Mouse (Mus musculus): ENCODE results near the gene Fcgrt.
"Not testable (repeated sequence)": the region's sequence is repeated elsewhere in the genome, so short reads cannot be mapped to it uniquely, and the experiment has no call there.

Gene Fcgrt

DNA sequence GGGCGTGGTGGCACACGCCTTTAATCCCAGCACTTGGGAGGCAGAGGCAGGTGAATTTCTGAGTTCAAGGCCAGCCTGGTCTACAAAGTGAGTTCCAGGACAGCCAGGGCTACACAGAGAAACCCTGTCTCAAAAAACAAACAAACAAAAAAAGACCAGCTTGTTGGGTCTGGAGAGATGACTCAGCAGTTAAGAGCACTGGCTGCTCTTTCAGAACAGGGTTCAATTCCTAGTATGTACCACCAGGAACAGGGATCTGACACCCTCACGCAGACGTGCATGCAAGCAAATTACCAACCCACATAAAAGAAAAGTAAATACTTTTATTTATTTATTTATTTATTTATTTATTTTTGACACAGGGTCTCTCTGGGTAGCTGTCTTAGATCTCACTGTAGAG, 6.4 kb upstream of the Fcgrt start:
- DNase-seq = not testable (repeated sequence)

- DNase-seq = no peak
Measured at GRCm38 (mm10) chr7:45107052-45107645, 3.5 kb upstream of the Fcgrt start.

DNA sequence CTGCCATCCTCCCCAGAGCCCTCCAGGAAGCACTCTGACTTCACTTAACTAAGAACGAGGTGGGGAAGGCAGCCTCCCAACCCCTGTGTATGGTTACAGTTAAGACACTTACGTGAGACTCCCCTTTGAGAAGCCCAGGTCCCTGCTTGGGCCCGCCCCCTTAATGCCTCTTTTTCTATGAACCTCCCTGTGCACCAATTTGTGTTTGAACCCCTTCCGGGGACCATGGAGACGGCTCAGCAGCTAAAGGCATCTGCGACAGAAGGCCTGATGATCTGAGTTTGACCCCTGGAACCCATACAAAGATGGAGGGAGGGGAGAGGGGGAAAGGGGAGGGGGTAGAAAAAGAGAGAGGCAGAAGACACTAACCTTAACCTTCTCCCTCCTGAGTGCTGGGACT, 2.8 kb upstream of the Fcgrt start:
- no peak for DNase-seq

- DNase-seq = no peak
Measured at GRCm38 (mm10) chr7:45105491-45105890, 1.8 kb upstream of the Fcgrt start.

DNA sequence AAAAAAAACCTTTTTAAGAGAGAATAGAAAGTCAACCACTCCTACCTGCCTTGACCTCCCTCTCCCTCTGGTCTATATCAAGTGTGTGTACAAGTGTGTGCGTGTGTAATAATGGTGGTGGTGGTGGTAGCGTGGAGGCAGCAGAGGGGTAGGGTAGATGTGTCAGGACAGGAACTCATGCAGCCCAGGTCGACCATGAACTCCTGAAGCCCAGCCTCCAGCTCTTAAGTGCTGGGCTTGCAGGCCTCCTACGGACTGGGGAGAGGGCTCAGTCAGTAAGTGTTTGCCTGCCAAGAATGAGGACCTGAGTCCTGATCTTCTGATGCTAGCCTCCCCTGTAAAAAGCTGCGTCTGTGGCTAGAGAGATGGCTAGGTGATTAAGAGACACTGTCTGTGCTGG, 1.3 kb upstream of the Fcgrt start:
- no peak for DNase-seq

- peak; percentile 53 to 70 for DNase-seq
Measured at GRCm38 (mm10) chr7:45102940-45103585, 588 bp downstream of the Fcgrt start.

DNA sequence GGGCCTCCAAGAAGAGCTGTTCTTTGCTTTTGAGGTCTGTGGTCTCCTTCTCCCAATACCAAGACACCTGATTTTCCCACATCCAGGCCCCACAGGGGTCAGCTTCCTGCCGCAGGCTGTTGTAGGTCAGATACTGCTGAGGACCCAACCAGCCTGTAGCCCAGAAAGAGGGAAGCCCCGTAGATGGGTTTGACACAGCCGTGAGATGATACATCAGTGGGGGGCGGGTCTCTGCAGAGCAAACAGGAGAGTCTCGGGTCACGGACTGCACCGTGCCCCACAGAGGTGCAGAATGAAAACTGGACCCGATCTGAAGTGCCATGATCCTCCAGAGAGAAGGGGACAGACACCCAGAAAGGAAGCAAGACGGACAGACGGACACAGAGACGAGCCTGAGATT, 1.2 kb downstream of the Fcgrt start:
- no peak for DNase-seq

DNA sequence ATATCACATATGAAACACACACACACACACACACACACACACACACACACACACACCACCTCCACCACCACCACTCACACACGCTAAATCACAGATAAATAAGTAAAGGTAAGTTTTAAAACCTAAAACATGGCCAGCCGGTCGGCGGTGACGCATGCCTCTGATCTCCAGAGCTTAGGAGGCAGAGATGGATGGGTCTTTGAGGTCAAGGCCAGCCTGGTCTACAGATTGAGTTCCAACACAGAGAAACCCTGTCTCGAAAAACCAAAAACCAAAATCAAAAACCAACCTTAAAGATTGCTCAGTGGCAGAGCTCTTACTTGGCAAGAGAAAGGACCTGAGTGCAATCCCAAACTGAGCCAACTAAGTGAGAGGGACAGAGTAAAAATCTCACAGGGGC, 3.6 kb downstream of the Fcgrt start:
- DNase-seq = no peak

GRCm38 (mm10) chr7:45098541-45099240, 5.0 kb downstream of the Fcgrt start:
- DNase-seq = peak in 1 of 2 experiments; percentile 49

DNA sequence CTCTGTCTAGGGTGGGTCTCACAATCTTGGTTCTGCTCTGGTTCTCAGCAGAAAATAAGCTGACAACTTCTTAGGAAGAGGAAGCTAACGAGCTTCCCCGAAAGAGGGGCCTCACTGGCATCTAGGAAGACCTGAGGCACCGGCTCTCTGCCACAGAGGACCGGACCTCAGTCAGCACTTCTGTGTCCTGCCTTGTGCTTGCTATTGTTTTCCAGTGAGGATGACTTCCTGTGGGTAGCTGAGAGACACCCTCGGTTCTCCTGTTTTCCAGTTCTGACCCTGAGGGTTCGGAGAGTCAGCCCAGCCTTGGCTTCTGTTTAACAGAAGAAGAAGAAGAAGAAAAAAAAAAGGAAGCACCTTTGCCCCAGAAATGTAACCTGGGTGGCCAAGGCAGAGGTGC, 6.2 kb downstream of the Fcgrt start:
- DNase-seq = no peak

DNA sequence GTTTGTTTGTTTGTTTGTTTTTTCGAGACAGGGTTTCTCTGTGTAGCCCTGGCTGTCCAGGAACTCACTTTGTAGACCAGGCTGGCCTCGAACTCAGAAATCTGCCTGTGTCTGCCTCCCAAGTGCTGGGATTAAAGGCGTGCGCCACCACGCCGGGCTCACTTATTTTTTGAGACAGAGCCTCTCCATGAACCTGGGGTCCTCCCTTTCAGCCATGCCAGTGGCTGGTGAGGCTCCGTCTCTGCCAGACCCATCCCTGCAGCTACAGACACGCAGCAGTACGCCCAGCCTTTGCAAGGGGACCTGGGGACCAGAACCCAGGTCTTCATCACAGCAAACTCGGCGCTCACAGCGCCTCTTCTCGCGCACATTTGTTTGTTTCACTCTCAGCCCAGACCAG, 7.7 kb downstream of the Fcgrt start:
- DNase-seq = not testable (repeated sequence)

GRCm38 (mm10) chr7:45095367-45095766, 8.3 kb downstream of the Fcgrt start:
- DNase-seq = no peak

GRCm38 (mm10) chr7:45094121-45094520, 9.5 kb downstream of the Fcgrt start:
- DNase-seq = peak; percentile 55 to 65

- peak; percentile 60 to 66 for DNase-seq
Measured at GRCm38 (mm10) chr7:45093516-45093905, 10.1 kb downstream of the Fcgrt start.

DNA sequence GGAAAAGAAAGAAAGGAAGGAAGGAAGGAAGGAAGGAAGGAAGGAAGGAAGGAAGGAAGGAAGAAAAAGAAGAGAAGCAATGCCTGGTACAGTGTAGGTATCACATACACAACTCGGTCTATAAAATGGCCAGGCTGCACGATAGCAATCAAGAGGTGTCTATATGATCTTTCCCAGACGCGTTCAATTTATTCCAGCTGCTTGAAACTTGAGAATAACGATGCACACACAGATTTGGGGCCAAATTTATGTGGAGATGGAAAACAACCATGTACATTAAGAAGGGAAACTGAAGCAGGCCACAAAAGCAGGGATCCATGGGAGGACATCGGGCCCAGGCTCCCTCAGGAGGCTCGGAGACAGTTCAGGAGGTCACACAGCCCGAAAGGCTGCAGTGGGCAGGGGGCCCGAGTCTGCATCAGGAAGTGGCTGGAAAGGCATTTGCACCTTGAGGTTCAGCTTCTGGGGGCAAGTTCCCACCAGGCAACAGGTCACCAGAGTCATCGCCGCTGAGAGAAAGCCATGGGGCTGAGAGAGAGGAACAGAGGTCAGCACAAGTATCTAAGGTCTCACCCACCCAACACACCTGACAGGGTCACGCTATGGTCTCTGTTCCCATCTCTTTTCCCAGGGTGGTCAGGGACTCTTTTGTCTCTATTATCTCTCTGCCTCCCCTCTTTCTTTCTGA, 10.7 kb downstream of the Fcgrt start:
- no peak for DNase-seq

DNA sequence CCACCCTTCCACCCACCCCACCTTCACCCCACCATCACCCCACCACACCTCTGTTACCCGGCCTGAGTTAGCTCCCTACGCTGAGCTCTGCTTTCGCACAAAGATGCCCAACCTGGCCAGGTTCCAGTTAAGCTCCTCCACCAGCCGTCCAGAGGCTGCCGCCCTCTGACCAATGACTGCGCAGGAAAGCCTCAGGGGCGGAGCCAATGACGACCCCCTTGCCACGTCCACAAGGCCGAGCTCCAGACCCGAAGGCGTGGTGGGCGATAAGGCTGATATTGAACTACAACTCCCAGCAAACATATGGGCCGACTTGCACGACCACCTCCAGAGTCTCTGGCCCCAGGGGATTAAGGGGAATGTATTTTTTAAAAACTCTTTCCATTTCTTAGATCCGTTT, 11.6 kb downstream of the Fcgrt start, which contains the start of gene Rcn3:
Rcn3 (minus strand) TSS at position 174 of the 400 bp plus-strand sequence.
- DNase-seq = peak; percentile 93 to 96

DNA sequence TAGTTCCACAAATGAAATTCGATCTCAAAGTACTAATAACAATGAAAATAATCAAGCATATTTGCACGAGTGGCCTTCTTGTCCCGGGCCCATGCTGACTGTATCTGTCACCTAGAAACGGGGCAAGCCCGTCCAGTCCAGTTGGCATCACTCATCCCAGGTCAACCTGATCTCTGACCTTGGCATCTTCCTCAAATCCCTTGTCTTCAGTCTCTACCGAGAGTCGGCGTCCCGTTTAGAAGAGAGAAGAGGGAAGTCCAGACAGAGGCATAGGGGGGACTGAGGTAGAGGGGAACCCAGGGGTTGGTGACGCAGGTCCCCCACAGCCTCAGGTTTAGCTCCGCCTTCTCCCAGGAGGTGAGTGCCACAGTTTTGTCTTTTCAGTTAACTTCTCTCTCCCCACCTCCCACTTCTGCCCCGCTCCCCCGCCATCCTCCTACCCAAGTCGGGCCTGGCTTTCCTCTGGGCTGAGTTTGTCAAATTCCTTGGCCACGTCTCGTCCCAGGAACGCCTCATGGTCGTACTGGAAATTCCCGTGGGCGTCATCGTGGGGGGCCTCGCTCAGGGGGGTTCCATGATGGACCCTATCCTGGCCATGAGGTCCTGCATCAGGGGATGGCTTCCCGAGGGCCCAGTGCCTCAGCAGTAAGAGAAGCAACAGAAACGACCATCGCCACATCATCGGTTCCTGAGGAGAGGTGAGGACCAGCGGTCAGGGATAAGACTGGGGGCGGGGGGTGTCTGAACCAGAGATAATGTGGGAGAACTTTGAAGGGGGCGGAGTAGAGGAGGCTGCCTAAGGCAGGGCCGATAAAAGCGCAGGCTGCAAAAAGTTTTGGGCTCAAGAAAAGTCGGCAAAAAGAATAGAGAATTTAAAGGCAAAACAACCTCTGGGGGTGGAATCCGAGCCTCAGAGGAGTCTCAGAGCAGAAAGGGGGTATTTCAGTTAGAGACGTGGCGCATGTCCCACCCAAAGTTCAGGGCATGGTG, 12.4 kb downstream of the Fcgrt start:
- DNase-seq = peak; percentile 69 to 78

- peak in 1 of 2 experiments; percentile 37 for DNase-seq
Measured at GRCm38 (mm10) chr7:45090251-45090977, 13.2 kb downstream of the Fcgrt start.

- DNase-seq = no peak
Measured at GRCm38 (mm10) chr7:45088597-45088996, 15.1 kb downstream of the Fcgrt start.

DNA sequence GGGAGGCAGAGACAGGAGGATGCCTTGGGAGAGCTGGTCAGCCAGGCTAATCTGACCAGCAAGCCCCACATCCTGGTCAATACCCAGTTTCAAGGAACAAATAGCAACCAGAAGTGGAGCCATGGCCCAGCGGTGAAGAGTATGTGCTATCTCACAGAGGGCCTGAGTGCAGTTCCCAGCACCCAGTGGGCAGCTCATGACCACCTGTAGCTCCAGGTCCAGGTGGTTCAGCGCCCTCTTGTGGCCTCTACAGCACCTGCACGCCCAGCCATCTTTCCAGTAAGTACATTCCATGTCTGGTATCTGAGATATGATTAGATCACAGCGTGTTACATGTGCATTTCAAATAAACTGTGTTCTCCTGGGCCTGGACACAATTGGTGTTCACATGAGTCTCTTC, 17.6 kb downstream of the Fcgrt start:
- no peak for DNase-seq

DNA sequence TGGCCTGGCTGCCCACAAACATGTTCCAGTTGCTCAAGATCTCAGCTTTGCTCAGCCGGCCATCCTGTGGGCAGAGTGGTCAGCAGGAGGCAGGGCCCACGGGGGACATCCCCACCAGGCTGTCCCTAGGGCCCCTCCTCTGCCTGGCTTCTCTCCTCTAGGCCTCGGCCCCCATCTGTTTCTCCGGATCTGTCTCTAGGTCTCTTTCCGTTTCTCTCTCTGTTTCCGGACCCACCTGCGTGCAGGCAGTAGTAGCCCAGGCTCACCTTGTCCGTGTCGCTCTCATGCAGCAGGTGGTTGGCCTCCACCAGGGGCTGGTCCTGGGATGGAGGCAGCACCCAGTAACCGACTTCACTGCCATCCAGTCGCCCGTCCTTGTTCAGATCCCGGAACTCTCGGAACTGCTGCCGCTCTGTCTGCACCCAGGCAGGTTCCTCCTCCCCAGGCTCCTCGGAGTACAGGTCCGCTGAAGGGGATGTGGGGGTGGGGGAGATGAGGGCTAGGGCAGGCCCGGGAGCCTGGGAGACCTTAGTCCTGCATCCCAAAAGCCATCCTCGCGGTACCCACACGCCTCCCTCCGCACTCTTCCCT, 20.3 kb downstream of the Fcgrt start:
- no peak for DNase-seq

Data from kidney, postnatal 4 days (tissue).